Mouse (Mus musculus): ENCODE measurements around the gene Bicral.

Gene Bicral

GRCm38 (mm10) chr17:46840304-46841010 is 17.8 kb downstream of the Bicral start:
- DNase-seq (ENCODE audit: low spot score): no peak

DNA sequence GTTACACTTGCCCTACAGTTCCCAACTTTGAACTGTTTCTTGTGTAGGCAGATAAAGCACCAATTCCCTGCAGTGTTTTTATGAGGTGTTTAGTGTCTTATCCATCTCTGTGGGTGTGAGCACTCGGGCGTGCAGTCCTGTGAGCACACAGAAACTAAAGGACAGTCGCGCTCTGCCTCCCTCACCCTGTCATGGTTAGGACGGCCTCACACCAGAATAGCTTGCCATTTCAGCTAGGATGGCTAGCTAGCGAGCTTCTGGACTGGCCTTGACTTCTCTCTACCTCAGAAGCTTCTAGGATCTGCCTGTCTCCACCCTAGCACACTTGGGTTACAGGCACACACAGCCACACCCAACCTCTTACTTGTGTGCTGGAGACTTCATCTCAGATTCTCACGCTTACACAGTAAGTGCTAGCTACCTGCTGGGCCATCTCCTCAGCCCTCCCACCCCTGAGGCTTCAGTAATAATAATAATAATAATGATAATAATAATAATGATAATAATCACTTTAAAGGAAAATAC is 19.8 kb downstream of the Bicral start:
- DNase-seq (ENCODE audit: low spot score): no peak

GRCm38 (mm10) chr17:46837897-46838296 is 20.4 kb downstream of the Bicral start:
- DNase-seq (ENCODE audit: low spot score): no peak

DNA sequence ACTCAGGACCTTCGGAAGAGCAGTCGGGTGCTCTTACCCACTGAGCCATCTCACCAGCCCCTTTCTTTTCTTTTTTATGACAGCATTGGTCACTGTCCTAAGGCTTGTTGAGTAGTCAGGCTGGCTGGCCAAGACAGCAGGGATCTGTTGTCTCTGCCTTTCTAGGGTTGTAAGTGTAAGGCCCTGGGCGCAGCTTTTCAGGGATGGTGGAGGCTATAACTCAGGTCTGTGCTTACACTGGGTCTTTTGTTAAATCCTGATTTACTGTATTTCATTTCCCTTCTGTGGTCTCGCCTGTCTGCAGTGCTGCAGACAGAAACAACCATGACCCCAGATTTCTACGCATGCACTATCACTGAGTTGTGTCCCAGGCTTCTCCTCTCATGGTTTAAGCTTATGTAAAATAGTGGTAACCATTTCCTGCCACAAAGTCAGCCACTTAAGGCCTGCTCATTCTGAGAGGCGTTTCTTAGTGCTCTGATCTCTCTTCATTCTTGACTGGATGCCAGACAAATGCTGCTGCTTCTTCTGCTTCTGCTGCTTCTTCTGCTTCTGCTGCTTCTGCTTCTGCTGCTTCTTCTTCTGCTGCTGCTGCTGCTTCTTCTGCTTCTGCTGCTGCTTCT is 23.1 kb downstream of the Bicral start:
- no peak for DNase-seq (ENCODE audit: low spot score)

DNA sequence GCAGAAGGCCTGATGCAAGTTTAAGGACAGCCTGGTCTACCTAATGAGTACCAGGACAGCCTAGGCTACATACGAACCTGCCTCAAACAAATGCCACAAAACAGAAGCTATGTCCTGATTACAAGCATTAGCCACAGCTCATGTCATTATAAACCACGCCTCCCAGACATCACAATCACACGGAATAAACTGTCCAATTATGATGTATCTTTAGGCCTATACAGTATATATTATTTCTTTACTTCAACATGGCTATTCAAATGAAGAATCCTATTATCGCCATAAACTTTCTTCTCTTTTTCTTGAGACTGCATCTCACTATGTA is 25.3 kb downstream of the Bicral start:
- DNase-seq (ENCODE audit: low spot score): no peak

DNA sequence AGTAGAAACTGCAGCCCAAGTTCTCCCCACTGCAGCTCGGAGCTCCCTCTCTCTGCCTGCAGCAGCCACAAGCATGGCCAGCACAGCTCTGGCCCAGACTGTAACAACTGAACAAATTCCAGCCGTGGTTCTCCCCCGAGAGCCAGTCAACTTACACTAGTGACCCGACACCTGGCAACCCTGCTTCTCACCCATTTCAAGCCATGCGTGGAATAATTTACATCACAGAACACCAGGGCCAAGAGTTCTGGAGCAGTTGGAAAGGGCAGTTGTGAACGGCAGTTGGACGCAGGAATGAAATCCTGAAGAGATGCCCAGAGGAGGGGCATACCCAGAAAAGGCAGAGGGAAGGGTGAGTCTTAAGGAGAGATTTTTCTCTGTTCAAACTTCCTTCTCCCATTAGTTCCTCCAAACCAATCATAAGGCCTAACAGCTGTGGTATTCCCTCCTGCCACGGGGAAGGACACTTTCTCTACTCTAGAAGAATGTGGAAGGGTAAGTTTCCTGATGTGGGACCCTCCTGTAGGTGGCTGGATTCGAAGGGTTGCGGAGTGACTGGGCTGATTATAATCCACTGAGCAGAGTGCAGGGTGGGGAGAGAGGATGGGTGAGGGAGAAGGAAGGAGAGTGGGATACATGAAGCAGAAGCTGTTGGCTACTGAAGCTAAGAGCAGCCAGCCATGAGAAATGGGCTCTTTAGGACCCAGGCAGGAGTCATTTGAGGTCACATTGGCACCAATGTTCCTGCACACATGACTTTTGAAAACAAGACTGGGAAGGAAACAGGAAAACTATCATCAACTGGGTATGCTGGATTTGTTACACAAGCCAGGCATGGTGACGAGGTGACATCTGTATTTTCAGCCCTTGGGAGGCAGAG is 25.9 kb downstream of the Bicral start:
- no peak for DNase-seq (ENCODE audit: low spot score)

DNA sequence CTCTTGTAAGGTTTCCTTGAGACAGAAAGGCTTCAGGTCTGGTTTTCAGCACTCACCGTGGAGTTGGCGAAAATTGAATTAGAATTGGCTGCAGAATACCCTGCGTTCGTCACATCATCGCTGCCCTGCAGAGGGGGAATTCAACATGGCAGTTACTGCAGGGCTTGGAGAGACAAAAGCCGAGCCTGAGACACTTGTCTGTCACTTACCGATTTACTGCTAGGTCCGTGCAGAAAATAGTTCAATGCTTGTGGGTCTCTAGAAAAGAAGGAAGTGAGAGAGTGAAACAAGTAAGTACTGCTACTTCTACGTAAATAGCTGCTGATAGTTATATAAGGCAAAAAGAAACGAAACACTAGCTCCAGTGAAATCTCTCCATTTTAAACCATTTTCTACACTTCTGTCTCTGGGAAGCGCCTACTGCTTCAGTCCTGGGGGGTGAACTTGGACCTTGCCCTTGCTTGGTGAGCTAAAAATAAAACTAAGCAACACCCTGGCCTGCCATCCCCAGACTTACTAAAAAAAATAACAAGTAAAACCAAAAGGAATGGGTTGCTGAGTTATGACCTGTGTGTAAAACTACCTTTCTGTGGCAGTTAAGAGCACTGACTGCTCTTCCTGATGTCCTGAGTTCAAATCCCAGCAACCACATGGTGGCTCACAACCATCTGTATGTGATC is 28.3 kb downstream of the Bicral start:
- DNase-seq (ENCODE audit: low spot score): no peak

DNA sequence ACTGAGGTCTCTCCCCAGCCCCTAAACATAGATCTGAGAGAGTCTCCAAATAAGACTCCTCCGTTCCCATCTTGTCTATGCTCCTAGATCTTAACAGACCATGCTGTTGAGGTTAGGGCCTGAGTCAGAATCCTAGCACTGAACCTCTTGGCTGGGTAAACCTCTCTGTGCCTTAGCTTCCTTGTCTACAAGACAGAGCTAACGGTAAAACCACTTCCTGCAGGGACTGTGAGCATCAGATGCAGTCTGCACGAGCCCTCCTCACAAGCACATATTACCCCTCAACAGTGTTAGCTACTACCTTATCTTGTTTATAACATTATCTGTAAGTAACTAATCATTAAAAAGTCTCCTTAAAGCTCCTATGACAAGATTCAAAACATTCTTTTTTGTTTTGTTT is 29.3 kb downstream of the Bicral start:
- no peak for DNase-seq (ENCODE audit: low spot score)

DNA sequence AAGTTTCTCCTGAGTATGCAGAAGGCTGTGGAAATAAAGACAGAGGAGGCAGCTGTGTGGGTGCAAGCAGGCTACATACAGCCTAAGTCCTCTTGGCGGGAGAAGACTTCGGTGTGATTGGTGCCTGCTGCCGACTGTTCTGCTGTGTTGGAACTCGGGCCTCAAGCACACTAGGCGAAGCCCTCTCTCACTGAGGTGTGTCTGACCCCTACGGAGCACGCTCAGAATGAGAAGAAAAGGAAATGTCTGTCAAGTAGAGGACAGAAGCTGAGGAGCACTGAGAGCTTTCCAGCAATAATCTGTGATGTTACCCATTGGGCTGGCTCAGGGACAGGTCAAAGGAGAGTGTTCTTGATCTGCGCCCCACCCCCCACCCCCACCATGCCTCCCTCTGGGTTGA is 35.2 kb downstream of the Bicral start:
- DNase-seq (ENCODE audit: low spot score): no peak

GRCm38 (mm10) chr17:46820628-46821027 is 37.7 kb downstream of the Bicral start:
- DNase-seq (ENCODE audit: low spot score): no peak

DNA sequence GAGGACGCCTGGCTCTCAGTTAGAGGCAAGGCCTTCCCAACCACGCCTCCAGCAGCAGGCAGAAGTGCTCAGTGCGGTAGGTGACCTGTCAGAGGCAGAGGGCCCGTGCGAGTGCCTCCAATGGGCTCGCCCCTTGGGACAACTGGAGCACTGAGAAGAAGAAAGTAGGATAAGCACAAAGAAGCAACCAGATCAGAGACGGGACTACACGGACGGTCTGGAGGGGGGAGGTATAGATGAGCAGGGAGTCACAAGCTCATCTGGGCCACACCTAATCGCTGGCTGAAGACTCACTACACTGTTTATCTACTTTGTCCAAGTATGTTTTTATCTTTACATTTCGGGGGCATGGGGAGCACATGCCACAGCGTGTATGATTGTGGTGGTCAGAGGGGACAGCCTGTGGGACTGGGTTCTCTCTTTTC is 40.5 kb downstream of the Bicral start:
- no peak for DNase-seq (ENCODE audit: low spot score)

DNA sequence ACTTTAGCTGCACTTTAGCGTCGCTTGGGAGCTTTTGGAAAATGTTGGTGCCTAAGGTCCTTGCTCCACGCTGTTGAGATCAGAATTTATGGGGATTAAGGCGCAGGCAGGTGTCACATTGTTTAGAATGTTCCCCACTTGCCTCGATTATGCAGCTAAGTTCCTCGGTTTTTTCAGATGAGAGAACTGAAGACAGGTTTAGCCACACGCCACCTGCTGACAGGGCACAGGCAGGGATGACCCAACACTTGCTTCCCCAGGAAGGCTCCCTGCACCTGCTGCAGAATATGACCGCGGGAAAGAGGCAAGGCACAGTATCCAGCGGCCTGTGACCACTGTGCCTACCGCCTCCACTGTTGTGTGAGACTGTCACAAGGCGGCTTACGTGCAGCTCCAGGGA is 42.0 kb downstream of the Bicral start:
- no peak for DNase-seq (ENCODE audit: low spot score)

GRCm38 (mm10) chr17:46814497-46814896 is 43.8 kb downstream of the Bicral start:
- no peak for DNase-seq (ENCODE audit: low spot score)

GRCm38 (mm10) chr17:46813637-46814036 is 44.6 kb downstream of the Bicral start:
- no peak for DNase-seq (ENCODE audit: low spot score)

GRCm38 (mm10) chr17:46812442-46812841 is 45.8 kb downstream of the Bicral start:
- DNase-seq (ENCODE audit: low spot score): no peak

DNA sequence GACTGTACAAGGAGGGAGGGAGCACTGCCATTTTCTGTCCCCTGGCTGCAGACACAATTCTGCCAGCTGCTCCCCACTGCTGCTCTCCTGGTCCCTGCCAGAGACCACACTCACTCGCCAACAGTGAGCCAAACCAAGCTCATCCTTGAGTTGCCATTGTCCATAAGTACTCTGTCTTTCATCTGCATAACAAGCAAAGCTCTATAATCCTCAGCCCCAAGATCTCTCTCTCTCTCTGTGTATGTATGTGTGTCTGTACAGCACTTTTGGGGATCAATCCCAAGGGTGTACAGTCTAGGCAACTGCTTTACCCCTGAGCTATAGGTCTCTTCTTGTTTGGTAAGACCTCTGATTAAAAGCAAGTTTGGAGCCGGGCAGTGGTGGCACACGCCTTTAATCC is 47.6 kb downstream of the Bicral start:
- no peak for DNase-seq (ENCODE audit: low spot score)

DNA sequence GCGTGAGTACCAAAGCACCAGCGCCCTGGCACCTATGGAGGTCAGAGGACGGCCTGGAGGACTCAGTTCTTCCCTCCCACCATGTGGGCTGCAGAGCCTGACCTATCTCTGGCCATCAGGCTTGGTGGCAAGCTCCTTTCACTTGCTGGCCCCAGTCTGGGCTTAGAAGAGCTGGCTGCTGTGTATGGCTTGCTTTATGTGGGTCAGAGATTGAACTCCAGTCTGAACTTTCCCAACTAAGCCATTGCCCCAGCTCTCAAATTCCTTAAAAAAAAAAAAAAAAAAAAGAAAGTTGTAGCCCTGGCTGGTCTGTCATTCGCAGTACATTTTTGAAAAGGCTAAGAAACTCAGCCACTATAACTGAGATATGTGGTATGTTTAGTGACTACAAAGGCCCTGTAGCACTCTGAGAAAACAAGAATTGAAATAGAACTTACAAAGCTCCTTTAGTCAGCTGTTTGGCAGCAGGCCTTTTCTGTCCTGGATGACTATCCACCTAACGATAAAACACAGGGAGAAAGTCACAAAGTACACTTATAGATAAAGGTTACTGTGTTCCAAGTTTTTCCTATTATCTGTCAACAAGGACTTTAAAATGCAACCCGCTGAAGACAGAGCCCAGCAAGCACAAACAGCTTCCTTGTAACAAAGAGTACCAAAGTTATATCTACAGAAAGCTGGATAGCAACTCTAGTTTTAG is 49.0 kb downstream of the Bicral start:
- no peak for DNase-seq (ENCODE audit: low spot score)

DNA sequence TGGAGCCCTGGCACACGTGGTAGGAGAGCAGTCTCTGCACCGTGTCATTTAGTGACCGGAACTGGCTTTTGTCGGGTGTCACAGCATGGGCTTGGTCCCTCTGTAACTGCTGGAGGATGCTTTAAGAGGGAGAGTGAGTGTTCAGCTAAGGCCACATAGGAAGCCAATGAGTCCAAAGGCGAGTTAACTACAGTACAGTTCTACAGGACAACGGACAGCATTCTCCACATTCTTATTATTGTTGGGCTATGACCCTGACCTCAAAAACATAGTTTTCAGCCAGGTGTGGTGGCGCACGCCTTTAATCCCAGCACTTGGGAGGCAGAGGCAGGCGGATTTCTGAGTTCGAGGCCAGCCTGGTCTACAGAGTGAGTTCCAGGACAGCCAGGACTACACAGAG is 49.9 kb downstream of the Bicral start:
- no peak for DNase-seq (ENCODE audit: low spot score)

DNA sequence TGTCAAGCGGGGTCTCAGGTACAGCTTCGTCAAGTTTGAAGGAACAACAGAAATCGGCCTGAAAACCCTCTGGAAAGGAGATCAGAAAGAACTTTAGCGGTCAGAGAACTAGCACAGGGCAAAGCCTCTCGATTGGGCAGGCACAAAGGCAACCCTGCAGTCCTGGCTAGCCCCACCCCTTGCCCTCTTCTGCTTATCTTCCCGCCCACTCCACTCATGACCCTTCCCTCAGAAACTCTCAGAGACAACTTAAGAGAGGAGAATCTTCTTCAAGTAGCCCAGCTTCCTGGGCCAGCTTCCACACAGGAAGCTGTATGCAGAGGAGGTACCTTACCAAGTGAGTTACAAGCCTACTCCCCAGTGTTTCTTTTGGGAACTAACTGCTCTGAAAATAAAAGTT is 56.5 kb downstream of the Bicral start:
- DNase-seq (ENCODE audit: low spot score): no peak

- no peak for DNase-seq (ENCODE audit: low spot score)
Measured at GRCm38 (mm10) chr17:46799680-46800079, 58.6 kb downstream of the Bicral start.

- no peak for DNase-seq (ENCODE audit: low spot score)
Measured at GRCm38 (mm10) chr17:46797386-46797785, 60.9 kb downstream of the Bicral start.

GRCm38 (mm10) chr17:46796743-46797142 is 61.5 kb downstream of the Bicral start:
- DNase-seq (ENCODE audit: low spot score): no peak

All from layer of hippocampus, adult 11-12 months (tissue).